ENCODE assay signal across 15 mouse cellular contexts in genomic region chr6:88683380-88684053, GRCm38 (mm10). TPM values are rescaled to one million over a fixed set of nuclear protein-coding genes. Genes with fewer than 3 reads are reported as not detected.
A peak's percentile ranks its signal among the peaks of the same experiment; 100 is the strongest.
DNase-seq lines count a peak whose midpoint lies in the region; ATAC-seq and TF ChIP-seq lines count a peak whose summit lies in the region.
"Had no signal": no experiment of that assay in that cellular context is flagged by ENCODE, and none has a peak within 500 bp of the region (broad histone marks: within the 10 kb centered on the region; RNA-seq: fewer than 3 reads in every experiment).

No protein-coding gene starts in this region.

- ATAC-seq in forebrain, embryonic 15.5 days (replicated peaks), result no peak

- H3K9me3 ChIP-seq in forebrain, embryonic 15.5 days, result no peaks in the 10 kb centered on the region
- H3K9me3 ChIP-seq: midbrain, embryonic 12.5 days; neural tube, embryonic 12.5 days had no signal

- no peak for TF ChIP-seq POLR2A in kidney, adult 2 months (IDR thresholded peaks at IDR 0.05; ENCODE audit: low read depth, low read length)

- no peak overlapping the region for H3K9ac ChIP-seq in forebrain, embryonic 15.5 days (replicated peaks)
- H3K9ac ChIP-seq: midbrain, embryonic 12.5 days; neural tube, embryonic 12.5 days had no signal

- no peak for TF ChIP-seq CTCF in layer of hippocampus, adult 2 months (conservative IDR thresholded peaks at IDR 0.05)
- no peak for TF ChIP-seq CTCF in kidney, adult 2 months (conservative IDR thresholded peaks at IDR 0.05; ENCODE audit: insufficient read depth, insufficient read length, low read depth, low read length)

- no peaks in the 10 kb centered on the region for H3K27me3 ChIP-seq in forebrain, embryonic 15.5 days
- H3K27me3 ChIP-seq in kidney, adult 2 months (replicated peaks; ENCODE audit: control insufficient read depth, insufficient read depth, low read length), result no peaks in the 10 kb centered on the region
- H3K27me3 ChIP-seq: midbrain, embryonic 12.5 days; neural tube, embryonic 12.5 days had no signal

- WGBS in forebrain, embryonic 15.5 days, result 16% methylated on average over 7 of the region's 7 CpGs
- 62% methylated on average over 7 of the region's 7 CpGs for WGBS in kidney, adult 2 months

- H3K36me3 ChIP-seq in forebrain, embryonic 15.5 days, result no peaks in the 10 kb centered on the region
- H3K36me3 ChIP-seq in kidney, adult 2 months (ENCODE audit: control insufficient read depth, insufficient read depth, low read length), result no peaks in the 10 kb centered on the region
- H3K36me3 ChIP-seq: midbrain, embryonic 12.5 days; neural tube, embryonic 12.5 days had no signal

- peak overlapping the region; percentile 57 for H3K27ac ChIP-seq in layer of hippocampus, adult 2 months
- peak overlapping the region; percentile 63 for H3K27ac ChIP-seq in forebrain, embryonic 15.5 days (replicated peaks)
- H3K27ac ChIP-seq in kidney, adult 2 months (ENCODE audit: insufficient read depth, low read depth, low read length), result no peak overlapping the region
- H3K27ac ChIP-seq: heart, adult 2 months; midbrain, embryonic 12.5 days; neural tube, embryonic 12.5 days had no signal

- DNase-seq in layer of hippocampus, adult 2 months (ENCODE audit: low spot score in 2 of 2), result peak in 1 of 2 experiments; percentile 13
- DNase-seq in layer of hippocampus, adult 8-10 months (ENCODE audit: low spot score in 2 of 2), result no peak
- DNase-seq in brain, adult 2 months (ENCODE audit: low read depth, low spot score), result peak; percentile 24
- peak; percentile 24 for DNase-seq in retina, postnatal 1 day
- no peak for DNase-seq in kidney, adult 2 months
- DNase-seq in layer of hippocampus, postnatal 25 days (ENCODE audit: extremely low spot score in 1 of 2, low spot score in 1 of 2), result no peak
- DNase-seq: cerebellum, adult 8-10 months; heart, adult 2 months; heart, postnatal 10 days; kidney, adult 8-10 months; kidney, postnatal 4 days; lung, adult 18-20 months had no signal

- no peak overlapping the region for H3K4me3 ChIP-seq in layer of hippocampus, adult 2 months
- H3K4me3 ChIP-seq in forebrain, embryonic 15.5 days, result no peak overlapping the region
- H3K4me3 ChIP-seq in kidney, adult 2 months (ENCODE audit: insufficient read depth, low read depth, low read length), result no peak overlapping the region
- H3K4me3 ChIP-seq: heart, adult 2 months; midbrain, embryonic 12.5 days; neural tube, embryonic 12.5 days had no signal

- peaks cover 16% of the 10 kb centered on the region for H3K4me1 ChIP-seq in forebrain, embryonic 15.5 days
- peaks cover 3% of the 10 kb centered on the region; the same call in 1 of the 2 replicates for H3K4me1 ChIP-seq in kidney, adult 2 months (ENCODE audit: control insufficient read depth, insufficient read depth, low read length)
- H3K4me1 ChIP-seq: neural tube, embryonic 12.5 days had no signal

- no peak overlapping the region for H3K4me2 ChIP-seq in forebrain, embryonic 15.5 days (replicated peaks)
- H3K4me2 ChIP-seq: midbrain, embryonic 12.5 days; neural tube, embryonic 12.5 days had no signal

RNA-seq across cellular contexts. Expression of gene Mgll, which starts 40.7 kb away (rescaled TPM):
- 100 to 1,000 TPM; 178 to 182 TPM for total RNA-seq in layer of hippocampus, adult 2 months (2021)
- 100 to 1,000 TPM; 162 to 167 (median 167) TPM for total RNA-seq in layer of hippocampus, adult 8-10 months (2022)
- polyA plus RNA-seq in forebrain, embryonic 15.5 days (2015; fragmentation: Nextera tagmentation; extraction: Ambion mirVana), result 24.9 and 25.0 TPM in 2 replicates
- polyA plus RNA-seq in kidney, adult 2 months (2012; rRNA removed), result 152 and 159 TPM in 2 replicates
- 100 to 1,000 TPM; 190 to 192 TPM for total RNA-seq in layer of hippocampus, postnatal 25 days (2021)

RNA-seq across cellular contexts. Expression of gene Kbtbd12, which starts 45.8 kb away (rescaled TPM):
- 1 to 10 TPM in 1 of 2 experiments, under 1 TPM in 1; 0.97 to 1.1 TPM for total RNA-seq in layer of hippocampus, adult 2 months (2021)
- under 1 TPM in 3 of 4 experiments, not detected in 1; 0.21 to 0.36 (median 0.25) TPM for total RNA-seq in layer of hippocampus, adult 8-10 months (2022)
- polyA plus RNA-seq in forebrain, embryonic 15.5 days (2015; fragmentation: Nextera tagmentation; extraction: Ambion mirVana), result 0.20 TPM in 1 of 2 replicates, not detected in the other
- 0.44 TPM in 1 of 2 replicates, not detected in the other for polyA plus RNA-seq in kidney, adult 2 months (2012; rRNA removed)
- total RNA-seq in layer of hippocampus, postnatal 25 days (2021), result under 1 TPM in 1 of 2 experiments, not detected in 1; 0.25 TPM
- polyA plus RNA-seq: midbrain, embryonic 12.5 days; neural tube, embryonic 12.5 days had no signal

Comparison
In these comparisons a context has a peak if more than half of its experiments do, and no peak if none do; other contexts are left out.
1. DNase-seq: peak in brain, adult 2 months (single experiment) and retina, postnatal 1 day (single experiment); none in layer of hippocampus, adult 8-10 months (0 of 2), kidney, adult 2 months (single experiment) and layer of hippocampus, postnatal 25 days (0 of 2).